Mouse (Mus musculus): ENCODE data around the gene Adamts9. TPM values are rescaled to one million over a fixed set of nuclear protein-coding genes. Genes with fewer than 3 reads are reported as not detected.

Gene Adamts9
- total RNA-seq (2017) = 0.12 TPM in 1 of 2 replicates, not detected in the other

- no peak for ATAC-seq (ENCODE audit: extremely low read depth, insufficient number of reproducible peaks, low FRiP score, poor library complexity, severe bottlenecking)
These were observed at the start of gene Adamts9 for GRCm38 (mm10) chr6:92943057-92943781. TSS of gene Adamts9 (minus strand) at chr6:92943492.

DNA sequence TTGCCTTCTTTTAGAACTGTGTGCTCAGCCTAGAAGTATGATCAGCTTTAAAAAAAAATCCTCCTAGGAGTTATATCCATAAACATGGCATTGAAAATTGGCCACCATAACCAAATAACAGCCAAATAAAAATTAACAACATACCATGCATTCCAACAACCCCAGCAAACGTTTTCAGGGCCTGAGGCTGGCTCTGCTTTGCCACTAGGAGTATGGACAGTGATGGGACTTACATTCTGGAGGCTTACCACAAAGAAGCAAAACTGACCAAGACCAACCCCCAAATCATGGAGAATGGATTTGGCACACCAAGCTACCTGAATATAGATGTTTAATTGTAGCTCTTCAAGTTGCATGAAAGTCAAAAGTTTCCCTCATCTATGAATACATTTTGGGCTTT lies 48.3 kb upstream of the Adamts9 start:
- no peak for ATAC-seq (ENCODE audit: extremely low read depth, insufficient number of reproducible peaks, low FRiP score, poor library complexity, severe bottlenecking)

DNA sequence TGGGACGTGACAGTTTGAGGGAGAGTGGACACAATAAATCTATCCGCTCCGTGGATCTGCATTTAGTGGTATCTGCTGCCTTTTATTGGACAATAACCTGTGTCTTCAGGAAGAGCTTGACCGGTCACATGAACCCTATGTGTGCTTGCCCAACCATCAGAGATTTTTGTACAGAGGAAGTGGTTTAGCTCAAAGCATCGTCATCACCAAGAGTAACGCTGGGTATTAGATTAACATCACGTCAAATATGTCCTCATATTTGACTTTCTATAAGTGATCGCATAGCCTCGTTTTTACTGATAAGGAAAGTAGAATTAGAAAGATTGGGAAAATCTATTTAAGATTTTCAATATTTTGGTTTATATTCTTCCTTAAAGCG lies 45.3 kb upstream of the Adamts9 start:
- ATAC-seq (ENCODE audit: extremely low read depth, insufficient number of reproducible peaks, low FRiP score, poor library complexity, severe bottlenecking) = no peak

DNA sequence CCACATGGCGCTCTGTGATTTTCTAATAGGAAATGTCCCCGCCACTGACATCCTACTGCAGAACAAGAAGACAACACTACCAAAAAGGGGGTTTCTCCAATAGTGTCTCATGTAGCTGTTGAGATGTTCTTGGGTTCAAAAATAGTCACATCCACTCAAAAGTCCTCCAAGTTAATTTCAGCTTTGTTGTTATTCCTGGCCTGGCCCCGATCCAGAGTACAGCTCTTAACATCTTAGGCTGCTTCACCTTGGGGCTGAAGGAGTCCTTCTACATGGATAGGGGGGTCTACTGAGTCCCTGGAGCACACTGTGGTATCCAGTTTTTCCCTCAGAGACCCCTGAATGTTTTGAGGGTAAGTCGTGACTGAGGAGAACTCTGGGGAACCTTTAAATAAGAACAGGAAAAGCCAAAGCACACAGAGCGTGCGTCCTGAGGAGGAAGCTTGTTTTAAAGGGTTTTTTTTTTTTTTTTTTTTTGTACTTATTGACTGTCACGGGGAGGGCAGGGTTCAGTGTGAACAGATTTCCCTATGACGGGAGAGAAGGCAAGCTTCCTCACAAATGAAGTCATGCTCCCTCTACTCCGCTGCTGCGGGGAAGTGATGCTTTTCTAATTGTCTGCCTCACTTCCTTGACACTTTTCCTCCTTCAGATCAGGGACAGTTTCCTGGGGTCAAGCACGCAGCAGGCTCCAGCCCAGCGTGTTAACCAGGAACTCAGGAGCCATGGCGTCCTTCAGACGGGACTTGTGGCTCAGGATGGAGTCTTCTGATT lies 44.7 kb upstream of the Adamts9 start:
- ATAC-seq (ENCODE audit: extremely low read depth, insufficient number of reproducible peaks, low FRiP score, poor library complexity, severe bottlenecking) = no peak

GRCm38 (mm10) chr6:92987366-92987765 lies 44.1 kb upstream of the Adamts9 start:
- no peak for ATAC-seq (ENCODE audit: extremely low read depth, insufficient number of reproducible peaks, low FRiP score, poor library complexity, severe bottlenecking)

DNA sequence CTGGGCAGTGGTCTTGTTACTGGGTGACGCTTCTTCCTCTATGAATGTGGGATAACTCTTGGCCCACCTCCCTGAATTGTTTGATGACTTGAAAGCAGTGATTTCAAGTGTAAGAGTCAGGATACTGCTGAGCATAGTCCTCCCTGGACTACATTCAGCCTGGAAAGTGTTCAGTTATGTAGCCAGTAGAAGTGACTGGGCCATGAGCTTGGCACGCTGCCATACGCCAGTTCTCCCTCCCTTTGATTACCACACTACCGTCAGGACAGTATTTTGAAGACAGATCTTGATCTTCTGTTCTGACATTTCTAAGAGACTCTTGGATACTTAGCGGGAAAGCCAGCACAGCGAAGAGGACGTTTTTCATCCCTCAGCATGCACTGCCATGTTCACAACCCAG lies 40.1 kb upstream of the Adamts9 start:
- no peak for ATAC-seq (ENCODE audit: extremely low read depth, insufficient number of reproducible peaks, low FRiP score, poor library complexity, severe bottlenecking)

- ATAC-seq (ENCODE audit: extremely low read depth, insufficient number of reproducible peaks, low FRiP score, poor library complexity, severe bottlenecking) = no peak
These were observed 38.3 kb upstream of the Adamts9 start for GRCm38 (mm10) chr6:92981451-92982186.

GRCm38 (mm10) chr6:92973340-92973739 lies 30.0 kb upstream of the Adamts9 start:
- ATAC-seq (ENCODE audit: extremely low read depth, insufficient number of reproducible peaks, low FRiP score, poor library complexity, severe bottlenecking) = no peak

DNA sequence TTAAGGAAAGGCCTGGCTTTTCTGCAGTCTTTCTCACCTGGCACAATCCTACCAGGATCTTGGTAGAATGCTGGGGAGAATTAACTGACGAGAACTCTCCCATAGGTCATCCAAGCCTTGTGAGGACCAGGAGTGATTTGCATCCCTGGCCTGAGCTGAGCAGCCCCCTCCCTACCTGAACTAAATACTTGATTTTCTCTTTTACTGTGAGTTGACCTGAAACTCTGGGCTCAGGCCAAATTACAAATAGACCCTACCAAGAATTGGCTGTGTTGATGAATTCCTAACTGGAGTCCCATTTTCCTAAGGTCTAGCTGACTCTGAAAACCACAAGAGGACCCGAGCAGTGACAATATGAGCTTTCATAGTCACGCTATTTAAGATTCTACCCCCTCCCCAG lies 25.4 kb upstream of the Adamts9 start:
- ATAC-seq (ENCODE audit: extremely low read depth, insufficient number of reproducible peaks, low FRiP score, poor library complexity, severe bottlenecking) = no peak

GRCm38 (mm10) chr6:92968216-92968615 lies 24.9 kb upstream of the Adamts9 start:
- ATAC-seq (ENCODE audit: extremely low read depth, insufficient number of reproducible peaks, low FRiP score, poor library complexity, severe bottlenecking) = no peak

GRCm38 (mm10) chr6:92962966-92963365 lies 19.7 kb upstream of the Adamts9 start:
- no peak for ATAC-seq (ENCODE audit: extremely low read depth, insufficient number of reproducible peaks, low FRiP score, poor library complexity, severe bottlenecking)

- no peak for ATAC-seq (ENCODE audit: extremely low read depth, insufficient number of reproducible peaks, low FRiP score, poor library complexity, severe bottlenecking)
These were observed 17.7 kb upstream of the Adamts9 start for GRCm38 (mm10) chr6:92960997-92961396.

GRCm38 (mm10) chr6:92959416-92959815 lies 16.1 kb upstream of the Adamts9 start:
- ATAC-seq (ENCODE audit: extremely low read depth, insufficient number of reproducible peaks, low FRiP score, poor library complexity, severe bottlenecking) = no peak

- no peak for ATAC-seq (ENCODE audit: extremely low read depth, insufficient number of reproducible peaks, low FRiP score, poor library complexity, severe bottlenecking)
These were observed 4.2 kb upstream of the Adamts9 start for GRCm38 (mm10) chr6:92947337-92948042.

GRCm38 (mm10) chr6:92944711-92945110 lies 1.4 kb upstream of the Adamts9 start:
- no peak for ATAC-seq (ENCODE audit: extremely low read depth, insufficient number of reproducible peaks, low FRiP score, poor library complexity, severe bottlenecking)

DNA sequence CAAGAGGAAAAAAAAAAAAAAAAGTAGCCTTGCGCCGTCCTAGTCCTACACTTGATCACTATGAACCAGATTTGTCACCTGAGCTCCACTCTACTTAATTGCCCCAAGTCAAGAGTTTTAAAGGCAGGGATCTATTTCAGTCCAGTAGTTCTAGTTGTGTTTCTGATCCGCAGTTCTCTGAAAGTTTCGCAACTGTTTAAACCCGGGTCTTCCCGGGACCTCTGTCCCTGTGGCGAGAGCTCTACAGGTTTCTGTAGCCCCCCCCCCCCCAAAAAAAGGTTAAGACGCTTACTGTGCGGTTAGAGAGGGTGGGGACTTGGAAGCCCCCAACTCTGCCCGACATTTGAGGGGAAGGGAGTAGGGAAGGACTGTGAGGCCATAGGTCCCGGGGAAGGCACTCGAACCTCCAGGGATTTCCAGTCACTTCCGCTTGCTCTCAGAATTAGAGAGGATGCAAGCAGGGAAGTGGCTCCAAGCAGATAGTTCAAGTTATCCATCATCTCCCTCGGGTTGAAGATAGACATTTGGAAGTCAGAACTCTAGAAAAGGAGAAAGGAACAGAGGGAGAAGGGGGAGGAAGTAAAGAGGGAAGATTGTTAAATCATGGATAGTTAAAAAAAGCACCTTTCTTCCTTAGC lies 875 bp upstream of the Adamts9 start:
- ATAC-seq (ENCODE audit: extremely low read depth, insufficient number of reproducible peaks, low FRiP score, poor library complexity, severe bottlenecking) = no peak

DNA sequence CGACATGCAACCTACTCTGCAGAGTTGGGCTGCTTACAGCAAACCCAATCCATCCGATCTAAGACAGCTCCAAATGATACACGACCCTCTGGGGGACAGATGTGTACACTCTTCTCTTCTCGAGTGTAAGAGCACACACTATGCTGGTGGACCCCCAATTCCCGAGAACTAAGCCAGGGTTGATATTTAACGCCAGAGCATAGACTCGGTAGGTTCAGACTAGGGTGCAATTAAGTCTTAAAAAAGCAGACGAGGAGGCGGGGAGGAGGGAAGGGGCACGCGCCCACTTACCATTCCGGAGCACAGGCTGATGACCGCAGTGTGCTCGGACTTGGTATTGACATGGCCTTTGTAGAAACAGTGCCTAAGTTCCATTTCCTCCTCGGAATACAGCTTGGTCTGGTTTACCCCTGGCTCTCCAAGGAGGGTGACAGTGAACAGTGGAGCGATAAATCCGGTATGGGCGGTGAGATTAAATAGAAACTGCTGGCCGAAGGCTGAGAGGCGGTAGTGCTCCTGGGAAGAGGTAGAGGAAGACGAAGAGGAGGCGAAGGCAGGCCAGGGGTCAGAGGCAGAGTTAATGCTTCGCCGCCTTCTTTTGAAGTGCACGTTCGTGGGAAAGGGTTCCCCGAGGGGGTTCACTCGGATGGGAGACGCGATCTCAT lies 1.4 kb downstream of the Adamts9 start:
- ATAC-seq (ENCODE audit: extremely low read depth, insufficient number of reproducible peaks, low FRiP score, poor library complexity, severe bottlenecking) = no peak

GRCm38 (mm10) chr6:92941281-92941731 lies 2.0 kb downstream of the Adamts9 start:
- ATAC-seq (ENCODE audit: extremely low read depth, insufficient number of reproducible peaks, low FRiP score, poor library complexity, severe bottlenecking) = no peak

All from neutrophil, adult 5-6 weeks (primary cell).